Mouse (Mus musculus) liver, embryonic 14.5 days (tissue): ENCODE measurements at regions not wholly inside any gene's neighbourhood (a gene's known extent, or its start where the extent isn't known, plus 50 kb on each side); places are given as distances from the start of the nearest gene placed in this dataset.

Experiments used
- CTCF ChIP-seq: IDR thresholded peaks from 2 replicates; pipeline ENCODE4 v1.5.1; 2016; ENCODE audit warnings: antibody characterized with exemption, low read depth, control low read depth
- EP300 ChIP-seq: IDR thresholded peaks from 2 replicates; pipeline ENCODE4 v1.6.1; 2016; ENCODE audit warnings: antibody characterized with exemption, low read depth

- TF ChIP-seq CTCF (no peak), EP300 (no peak)
These were observed 124.5 kb upstream of the Prok2 start for GRCm38 (mm10) chr6:99850706-99851105.
